Mouse (Mus musculus): ENCODE results near the gene Gm20388.
"Not testable (repeated sequence)": the region's sequence is repeated elsewhere in the genome, so short reads cannot be mapped to it uniquely, and the experiment has no call there.

The Gm20388 gene

GRCm38 (mm10) chr8:121124547-121125239, 1214.1 kb downstream of the Gm20388 start:
- DNase-seq, result peak in 1 of 2 experiments; percentile 16

GRCm38 (mm10) chr8:121125311-121125876, 1214.8 kb downstream of the Gm20388 start:
- DNase-seq, result peak; percentile 79 to 87

GRCm38 (mm10) chr8:121126191-121126590, 1215.5 kb downstream of the Gm20388 start:
- DNase-seq, result no peak

GRCm38 (mm10) chr8:121126694-121127093, 1216.1 kb downstream of the Gm20388 start:
- no peak for DNase-seq

- peak; percentile 70 to 80 for DNase-seq
Measured at GRCm38 (mm10) chr8:121127291-121127701, 1216.7 kb downstream of the Gm20388 start.

GRCm38 (mm10) chr8:121127756-121128375, 1217.2 kb downstream of the Gm20388 start, which contains the start of gene Foxl1:
Gene Foxl1, plus strand, starts transcription at chr8:121127940.
- DNase-seq, result peak; percentile 20 to 46

- peak in 1 of 2 experiments; percentile 21 for DNase-seq
Measured at GRCm38 (mm10) chr8:121128531-121129264, 1218.1 kb downstream of the Gm20388 start.

GRCm38 (mm10) chr8:121129265-121129940, 1218.8 kb downstream of the Gm20388 start:
- DNase-seq, result no peak

GRCm38 (mm10) chr8:121130522-121130921, 1219.9 kb downstream of the Gm20388 start:
- DNase-seq, result peak; percentile 43 to 56

- DNase-seq, result no peak
Measured at GRCm38 (mm10) chr8:121132961-121133513, 1222.4 kb downstream of the Gm20388 start.

GRCm38 (mm10) chr8:121134102-121134501, 1223.5 kb downstream of the Gm20388 start:
- DNase-seq, result no peak

GRCm38 (mm10) chr8:121134512-121134911, 1223.9 kb downstream of the Gm20388 start:
- DNase-seq, result no peak

- DNase-seq, result no peak
Measured at GRCm38 (mm10) chr8:121136856-121137255, 1226.2 kb downstream of the Gm20388 start.

- not testable (repeated sequence) for DNase-seq
Measured at GRCm38 (mm10) chr8:121145457-121146134, 1235.0 kb downstream of the Gm20388 start.

GRCm38 (mm10) chr8:121148573-121149083, 1238.0 kb downstream of the Gm20388 start:
- DNase-seq, result no peak

- DNase-seq, result peak; percentile 67 to 72
Measured at GRCm38 (mm10) chr8:121152394-121152793, 1241.8 kb downstream of the Gm20388 start.

- no peak for DNase-seq
Measured at GRCm38 (mm10) chr8:121156990-121157491, 1246.4 kb downstream of the Gm20388 start.

- DNase-seq, result no peak
Measured at GRCm38 (mm10) chr8:121158812-121159211, 1248.2 kb downstream of the Gm20388 start.

- DNase-seq, result no peak
Measured at GRCm38 (mm10) chr8:121161437-121161836, 1250.8 kb downstream of the Gm20388 start.

GRCm38 (mm10) chr8:121162413-121162812, 1251.8 kb downstream of the Gm20388 start:
- no peak for DNase-seq
